Mouse (Mus musculus) lung, postnatal 10 days (tissue): ENCODE data around the gene Gm11172.
"Not testable (repeated sequence)": the region's sequence is repeated elsewhere in the genome, so short reads cannot be mapped to it uniquely, and the experiment has no call there.

Source experiments
- DNase-seq: peaks from one replicate; pipeline ENCODE4 v3.0.0; 2021

The Gm11172 gene

DNA sequence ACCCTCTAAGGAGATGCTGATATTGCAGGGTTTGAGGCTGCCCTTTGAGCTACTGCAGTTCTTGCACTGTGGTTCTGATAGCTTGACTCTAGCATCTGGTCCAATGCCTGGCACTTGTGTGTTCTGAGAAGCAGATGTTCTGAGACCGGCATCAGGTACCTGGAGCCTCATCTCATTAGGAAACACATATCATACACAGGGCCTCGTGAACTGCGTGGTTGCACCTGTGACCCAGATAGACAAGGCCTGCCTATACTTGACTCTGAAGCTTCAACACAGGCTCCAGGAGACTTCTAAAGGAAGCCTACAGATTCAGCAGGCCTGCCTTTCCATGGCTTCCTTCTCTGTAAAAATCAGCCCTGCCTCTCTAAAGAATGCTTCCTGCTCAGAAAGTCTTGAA is 23.7 kb downstream of the Gm11172 start:
- DNase-seq = no peak

- no peak for DNase-seq
Observed at GRCm38 (mm10) chr16:10837250-10837649, 24.5 kb downstream of the Gm11172 start.

DNA sequence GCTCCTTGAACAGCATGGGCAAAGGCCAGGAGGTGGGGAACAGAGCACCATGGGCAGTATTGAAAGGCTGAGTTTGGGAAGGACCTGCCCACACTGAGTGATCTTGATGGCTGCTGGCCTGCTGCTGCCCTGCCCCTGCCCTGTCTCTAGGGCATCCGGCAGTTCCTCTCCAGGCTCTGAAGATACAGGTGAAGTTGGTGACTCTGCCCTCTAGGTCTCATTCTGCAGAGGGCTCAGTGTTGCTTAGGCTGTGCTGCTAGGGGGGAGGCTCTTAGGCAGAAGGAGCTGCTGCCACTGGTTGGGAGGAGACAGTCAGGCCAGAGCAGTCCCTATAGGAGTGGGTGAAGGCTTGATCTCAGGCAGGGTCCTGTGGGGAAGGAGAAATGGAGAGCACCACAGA is 25.2 kb downstream of the Gm11172 start:
- DNase-seq = no peak

DNA sequence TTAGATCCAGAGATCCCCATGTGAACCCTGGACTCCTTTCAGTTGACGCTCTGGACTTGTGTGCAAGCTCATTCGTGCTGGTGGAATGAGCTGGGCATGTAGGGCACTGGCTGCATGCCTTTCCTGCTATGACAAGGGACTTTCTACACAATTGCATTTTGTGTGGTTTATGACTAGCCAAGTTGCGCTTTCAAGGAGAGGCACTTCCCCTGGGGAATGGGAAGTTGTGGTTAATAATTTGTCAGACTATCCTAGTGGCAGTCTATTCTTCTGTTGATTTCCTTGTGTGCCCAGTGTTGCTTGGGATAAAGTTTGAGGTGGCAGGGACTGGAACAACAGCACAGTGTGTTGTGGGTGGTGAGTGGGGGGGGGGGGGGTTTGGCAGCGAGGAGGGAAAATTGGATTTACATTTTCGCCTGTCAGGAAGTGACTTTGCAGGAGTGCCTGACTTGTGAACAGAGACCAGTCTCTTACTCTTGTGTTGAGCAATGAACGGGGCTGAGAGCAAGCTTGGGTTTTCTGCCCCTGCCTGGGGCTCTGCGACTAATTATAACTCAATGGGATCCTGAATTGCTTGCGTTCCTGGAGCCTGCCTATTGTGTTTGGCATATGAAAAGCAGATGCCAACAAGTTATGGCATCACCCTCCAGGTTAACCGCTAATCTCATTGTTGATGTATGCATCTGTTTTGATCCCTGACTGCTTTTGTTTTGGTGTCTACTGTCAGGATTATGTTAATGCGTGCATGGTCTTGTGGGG is 26.0 kb downstream of the Gm11172 start:
- peak; percentile 40 for DNase-seq

- DNase-seq = no peak
Observed at GRCm38 (mm10) chr16:10840018-10840417, 27.3 kb downstream of the Gm11172 start.

DNA sequence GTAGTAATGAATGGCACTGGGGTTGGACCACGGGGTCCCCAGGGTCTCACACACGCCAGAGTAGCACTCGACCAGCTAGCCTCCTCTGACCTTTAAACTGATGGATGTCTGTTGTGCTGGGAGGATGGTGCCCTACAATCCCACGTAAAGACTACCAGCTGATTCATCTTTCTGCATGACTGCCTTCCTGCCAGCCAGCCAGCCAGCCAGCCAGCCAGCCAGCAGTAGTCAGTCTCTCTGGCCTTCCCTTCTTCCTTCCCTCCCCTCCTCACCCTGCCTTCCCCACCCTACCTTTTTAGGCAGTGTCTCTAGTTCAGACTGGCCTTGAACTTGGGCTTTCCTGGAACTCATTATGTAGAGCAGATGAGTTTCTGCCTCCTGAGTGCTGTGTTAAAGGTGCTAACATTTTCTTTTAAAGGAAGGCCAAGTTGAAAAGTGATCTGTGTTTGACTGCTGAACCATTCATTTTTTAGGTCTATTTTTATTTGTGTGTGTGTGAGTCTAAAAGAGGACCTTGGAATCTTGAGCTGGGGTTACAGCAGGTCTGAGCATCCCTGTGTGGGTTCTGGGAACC is 29.7 kb downstream of the Gm11172 start:
- no peak for DNase-seq

GRCm38 (mm10) chr16:10843486-10844318 is 31.0 kb downstream of the Gm11172 start:
- peak; percentile 69 for DNase-seq

DNA sequence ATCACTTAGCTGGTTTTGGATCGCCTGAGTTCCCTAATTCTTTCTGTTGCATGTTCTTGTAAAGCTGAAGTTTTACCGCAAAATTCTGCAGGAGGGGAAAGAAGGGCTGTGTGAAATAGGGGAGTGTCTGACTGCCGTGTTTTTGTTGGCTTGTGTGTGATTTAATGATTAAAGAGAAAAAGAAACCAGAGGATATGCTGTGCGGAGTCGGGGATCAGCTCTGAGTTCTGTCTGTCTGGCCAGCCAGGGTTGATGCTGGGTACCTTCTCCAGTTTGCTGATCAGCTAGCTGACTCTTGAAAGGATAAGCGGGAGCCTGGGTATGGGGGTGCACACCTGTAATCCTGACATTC is 31.6 kb downstream of the Gm11172 start:
- no peak for DNase-seq

DNA sequence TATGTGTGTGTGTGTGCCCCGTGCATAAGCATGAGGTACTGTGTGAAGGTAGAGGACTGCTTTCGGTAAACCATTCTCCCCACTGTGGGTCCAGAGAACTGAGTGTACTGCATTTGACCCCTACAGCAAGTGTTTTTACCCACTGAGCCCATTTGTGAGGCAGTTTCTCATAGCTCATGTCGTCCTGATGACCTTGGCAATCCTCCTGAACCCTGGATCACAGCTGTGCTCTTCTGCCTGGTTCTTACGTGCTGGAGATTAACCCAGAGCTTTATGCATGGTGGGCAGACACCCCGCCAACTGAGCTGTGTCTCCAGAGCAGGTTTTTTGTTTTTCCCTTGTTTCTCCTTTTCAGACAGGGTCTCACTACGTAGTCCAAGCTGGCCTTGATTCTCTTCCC is 33.2 kb downstream of the Gm11172 start:
- no peak for DNase-seq

DNA sequence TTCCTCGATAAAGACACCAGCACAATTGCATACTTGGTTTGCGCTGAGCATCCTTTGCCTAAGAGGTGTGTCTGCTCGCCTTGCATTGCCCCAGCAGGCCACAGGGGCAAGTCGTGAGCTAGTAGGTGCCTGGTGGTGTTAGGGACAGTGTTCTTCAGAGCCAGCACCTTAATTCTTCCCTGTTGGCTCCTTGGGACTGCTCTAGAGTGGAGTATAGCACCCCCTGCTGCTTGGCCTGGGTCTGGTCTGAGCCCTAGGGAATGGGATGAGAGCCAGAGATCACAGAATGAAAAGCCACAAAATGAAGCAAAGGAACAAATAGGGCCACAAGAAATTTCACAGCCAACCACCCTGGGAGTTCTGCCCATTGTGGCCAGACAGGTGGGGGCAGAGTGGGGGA is 33.8 kb downstream of the Gm11172 start:
- DNase-seq = peak; percentile 88

DNA sequence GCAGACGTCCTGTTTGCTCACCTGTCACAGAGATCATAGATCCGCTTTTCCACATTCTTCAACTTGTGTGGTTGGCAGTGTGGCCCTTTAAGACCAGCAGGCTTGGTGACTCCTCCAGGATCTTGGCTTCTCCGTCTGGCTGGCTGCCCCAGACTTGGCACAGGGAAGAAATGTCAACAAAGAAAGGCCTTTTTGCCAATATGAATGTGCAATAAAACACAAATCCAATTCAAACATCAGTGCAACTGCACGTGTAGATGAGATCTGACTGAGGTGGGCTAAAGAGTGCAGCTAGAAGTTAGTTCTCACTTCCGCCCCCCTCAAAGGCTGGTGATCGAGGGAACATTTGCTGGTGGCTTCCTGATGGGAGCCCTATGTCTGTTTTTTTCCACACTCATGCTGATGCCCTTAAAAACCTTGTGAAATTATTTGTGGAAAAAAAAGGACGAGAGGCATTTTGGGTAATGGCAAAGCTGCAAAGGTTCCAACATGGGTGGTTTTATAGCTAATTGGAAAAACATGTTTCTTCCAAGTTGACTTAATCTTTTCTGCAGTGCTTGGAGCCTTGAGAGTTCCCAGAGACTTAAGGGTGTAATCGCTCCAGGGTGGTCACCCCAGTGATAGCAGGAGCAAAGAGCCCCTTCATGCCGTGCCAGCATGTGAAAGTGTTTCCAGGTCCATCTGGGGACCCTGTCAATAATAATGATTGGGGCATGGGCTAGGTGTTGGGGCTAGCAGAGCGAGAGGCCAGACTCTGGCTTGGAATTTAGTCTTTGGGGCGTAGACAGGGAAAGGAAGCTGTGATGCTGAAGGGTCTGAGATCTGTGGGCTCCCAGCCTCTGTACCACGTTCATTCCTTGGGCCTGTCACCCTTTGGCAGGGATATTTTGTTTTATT is 37.5 kb downstream of the Gm11172 start:
- peak; percentile 88 for DNase-seq

- DNase-seq = no peak
Observed at GRCm38 (mm10) chr16:10850905-10851304, 38.2 kb downstream of the Gm11172 start.

- not testable (repeated sequence) for DNase-seq
Observed at GRCm38 (mm10) chr16:10852216-10852615, 39.5 kb downstream of the Gm11172 start.

GRCm38 (mm10) chr16:10859726-10860245 is 47.1 kb downstream of the Gm11172 start:
- no peak for DNase-seq

GRCm38 (mm10) chr16:10861408-10861807 is 48.7 kb downstream of the Gm11172 start:
- DNase-seq = peak; percentile 70
